Mouse (Mus musculus): ENCODE results near the gene Dync1li1. TPM values are rescaled to one million over a fixed set of nuclear protein-coding genes. Genes with fewer than 3 reads are reported as not detected.
"Not testable (repeated sequence)": the region's sequence is repeated elsewhere in the genome, so short reads cannot be mapped to it uniquely, and the experiment has no call there.

Gene Dync1li1
- polyA plus RNA-seq, 1 experiment from 2014 or later: 68.3 TPM

- Histone ChIP-seq H3K36me3 (no peaks in the 10 kb centered on the region), H3K27ac (no peak overlapping the region), H3K27me3 (no peaks in the 10 kb centered on the region), H3K4me3 (no peak overlapping the region), H3K9me3 (no peaks in the 10 kb centered on the region), H3K4me1 (no peaks in the 10 kb centered on the region), H3K9ac (no peak overlapping the region), H3K4me2 (no peak overlapping the region)
- 78% methylated on average over 6 of the region's 6 CpGs for WGBS
- ATAC-seq (ENCODE audit: insufficient number of reproducible peaks, insufficient read depth, low FRiP score, low TSS enrichment, low read depth): no peak
Observed at GRCm38 (mm10) chr9:114680531-114680930, 8.1 kb upstream of the Dync1li1 start.

GRCm38 (mm10) chr9:114682193-114682592 is 6.4 kb upstream of the Dync1li1 start:
- 78% methylated on average over 4 of the region's 4 CpGs for WGBS
- H3K27me3 ChIP-seq: no peaks in the 10 kb centered on the region
- H3K9me3 ChIP-seq: no peaks in the 10 kb centered on the region
- no peak for ATAC-seq (ENCODE audit: insufficient number of reproducible peaks, insufficient read depth, low FRiP score, low TSS enrichment, low read depth)
- no peaks in the 10 kb centered on the region for H3K36me3 ChIP-seq
- no peak overlapping the region for H3K4me2 ChIP-seq
- H3K9ac ChIP-seq: no peak overlapping the region
- no peaks in the 10 kb centered on the region for H3K4me1 ChIP-seq
- no peak overlapping the region for H3K27ac ChIP-seq
- no peak overlapping the region for H3K4me3 ChIP-seq

- 87% methylated on average over 7 of the region's 7 CpGs for WGBS
- no peak for ATAC-seq (ENCODE audit: insufficient number of reproducible peaks, insufficient read depth, low FRiP score, low TSS enrichment, low read depth)
- H3K4me2 ChIP-seq: no peak overlapping the region
Observed at GRCm38 (mm10) chr9:114686245-114686644, 2.3 kb upstream of the Dync1li1 start.

GRCm38 (mm10) chr9:114687639-114688038 is 951 bp upstream of the Dync1li1 start:
- peak overlapping the region; percentile 92 for H3K4me2 ChIP-seq
- H3K9me3 ChIP-seq: no peaks in the 10 kb centered on the region
- H3K27ac ChIP-seq: peak overlapping the region; percentile 88; the same call in 1 of the 2 replicates
- H3K4me1 ChIP-seq: peaks cover 23% of the 10 kb centered on the region
- H3K9ac ChIP-seq: peak overlapping the region; percentile 96
- 79% methylated on average over 13 of the region's 13 CpGs for WGBS
- H3K4me3 ChIP-seq: peak overlapping the region; percentile 91
- peaks cover 8% of the 10 kb centered on the region for H3K36me3 ChIP-seq
- no peak for ATAC-seq (ENCODE audit: insufficient number of reproducible peaks, insufficient read depth, low FRiP score, low TSS enrichment, low read depth)
- no peaks in the 10 kb centered on the region for H3K27me3 ChIP-seq

More at GRCm38 (mm10) chr9:114686245-114686644, 2.3 kb upstream of the Dync1li1 start:
- Histone ChIP-seq H3K4me1 (peaks cover 23% of the 10 kb centered on the region), H3K9ac (no peak overlapping the region), H3K27ac (no peak overlapping the region), H3K9me3 (no peaks in the 10 kb centered on the region), H3K36me3 (no peaks in the 10 kb centered on the region), H3K4me3 (no peak overlapping the region), H3K27me3 (no peaks in the 10 kb centered on the region)

DNA sequence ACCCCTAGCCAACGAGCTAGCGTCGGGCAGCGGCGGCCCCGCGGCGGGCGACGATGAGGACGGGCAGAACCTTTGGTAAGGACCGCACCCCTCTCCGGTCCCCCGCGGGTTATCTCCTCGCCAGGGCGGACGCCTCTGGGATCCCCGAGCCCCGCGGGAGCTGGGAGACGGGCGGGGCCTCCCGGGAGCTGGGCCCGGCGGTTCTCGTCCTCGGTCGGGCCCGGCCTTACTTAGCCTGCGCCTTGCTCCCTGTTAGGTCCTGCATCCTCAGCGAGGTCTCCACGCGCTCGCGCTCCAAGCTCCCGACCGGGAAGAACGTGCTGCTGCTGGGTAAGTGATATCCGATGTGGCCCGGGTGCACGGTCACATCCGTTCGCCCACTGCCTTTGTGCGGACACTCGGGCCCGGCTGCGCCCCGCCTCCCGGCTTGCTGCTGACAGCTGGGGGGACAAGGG is 390 bp downstream of the Dync1li1 start:
- no peaks in the 10 kb centered on the region for H3K27me3 ChIP-seq
- peak; percentile 70 for ATAC-seq (ENCODE audit: insufficient number of reproducible peaks, insufficient read depth, low FRiP score, low TSS enrichment, low read depth)
- peak overlapping the region; percentile 88 for H3K27ac ChIP-seq
- H3K9me3 ChIP-seq: no peaks in the 10 kb centered on the region
- peak overlapping the region; percentile 96 for H3K9ac ChIP-seq
- H3K36me3 ChIP-seq: peaks cover 20% of the 10 kb centered on the region
- peak overlapping the region; percentile 91 for H3K4me3 ChIP-seq
- 0% methylated on average over 50 of the region's 50 CpGs for WGBS
- H3K4me1 ChIP-seq: peaks cover 23% of the 10 kb centered on the region
- peak overlapping the region; percentile 92 for H3K4me2 ChIP-seq

DNA sequence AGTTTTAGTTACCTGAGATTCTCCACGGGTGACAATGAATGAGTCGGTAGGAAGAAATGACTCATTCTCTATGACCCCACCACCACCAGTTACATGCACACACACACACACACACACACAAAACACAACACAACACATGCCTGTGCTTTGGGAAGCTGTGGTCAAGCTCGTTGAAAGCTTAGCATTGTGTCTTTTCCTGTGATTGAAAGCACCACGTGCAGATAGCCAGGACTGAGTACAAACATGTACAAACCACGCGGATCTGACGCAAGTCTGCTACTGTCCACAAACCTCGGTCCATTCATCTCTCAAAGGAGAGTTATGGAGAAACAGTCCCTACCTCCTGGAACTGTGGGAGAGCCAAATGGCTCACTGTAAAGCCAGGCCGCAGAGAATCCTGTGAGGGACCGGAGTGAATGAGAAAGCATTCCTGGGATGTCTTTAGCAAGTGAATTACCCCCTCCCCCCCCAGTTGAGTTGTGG is 1.6 kb downstream of the Dync1li1 start:
- peak overlapping the region; percentile 92 for H3K4me2 ChIP-seq
- H3K27ac ChIP-seq: no peak overlapping the region
- peak overlapping the region; percentile 91 for H3K4me3 ChIP-seq
- ATAC-seq (ENCODE audit: insufficient number of reproducible peaks, insufficient read depth, low FRiP score, low TSS enrichment, low read depth): no peak
- H3K9me3 ChIP-seq: no peaks in the 10 kb centered on the region
- H3K27me3 ChIP-seq: no peaks in the 10 kb centered on the region
- WGBS: 14% methylated on average over 10 of the region's 10 CpGs
- H3K36me3 ChIP-seq: peaks cover 30% of the 10 kb centered on the region
- peak overlapping the region; percentile 96 for H3K9ac ChIP-seq
- peaks cover 23% of the 10 kb centered on the region for H3K4me1 ChIP-seq

- H3K4me3 ChIP-seq: no peak overlapping the region
- H3K4me2 ChIP-seq: no peak overlapping the region
- no peak overlapping the region for H3K9ac ChIP-seq
- peaks cover 32% of the 10 kb centered on the region for H3K36me3 ChIP-seq
- ATAC-seq (ENCODE audit: insufficient number of reproducible peaks, insufficient read depth, low FRiP score, low TSS enrichment, low read depth): no peak
- H3K4me1 ChIP-seq: peaks cover 23% of the 10 kb centered on the region
- H3K27ac ChIP-seq: no peak overlapping the region
- no peaks in the 10 kb centered on the region for H3K27me3 ChIP-seq
- H3K9me3 ChIP-seq: no peaks in the 10 kb centered on the region
Observed at GRCm38 (mm10) chr9:114691112-114691511, 2.5 kb downstream of the Dync1li1 start.

GRCm38 (mm10) chr9:114695662-114696061 is 7.1 kb downstream of the Dync1li1 start:
- not testable (repeated sequence) for ATAC-seq (ENCODE audit: insufficient number of reproducible peaks, insufficient read depth, low FRiP score, low TSS enrichment, low read depth); H3K9me3 ChIP-seq; H3K4me2 ChIP-seq; H3K4me3 ChIP-seq; H3K4me1 ChIP-seq; H3K27ac ChIP-seq; H3K9ac ChIP-seq; H3K27me3 ChIP-seq
- WGBS: 94% methylated on average over 8 of the region's 8 CpGs
- H3K36me3 ChIP-seq: peaks cover 44% of the 10 kb centered on the region

- H3K9ac ChIP-seq: no peak overlapping the region
- H3K9me3 ChIP-seq: no peaks in the 10 kb centered on the region
- no peak overlapping the region for H3K4me2 ChIP-seq
- H3K4me1 ChIP-seq: no peaks in the 10 kb centered on the region
- 92% methylated on average over 4 of the region's 4 CpGs for WGBS
- H3K4me3 ChIP-seq: no peak overlapping the region
- no peak for ATAC-seq (ENCODE audit: insufficient number of reproducible peaks, insufficient read depth, low FRiP score, low TSS enrichment, low read depth)
- no peak overlapping the region for H3K27ac ChIP-seq
- peaks cover 50% of the 10 kb centered on the region for H3K36me3 ChIP-seq
- H3K27me3 ChIP-seq: no peaks in the 10 kb centered on the region
Observed at GRCm38 (mm10) chr9:114697072-114697471, 8.5 kb downstream of the Dync1li1 start.

- Histone ChIP-seq H3K27me3 (no peaks in the 10 kb centered on the region), H3K4me1 (no peaks in the 10 kb centered on the region), H3K4me2 (no peak overlapping the region), H3K27ac (no peak overlapping the region), H3K4me3 (no peak overlapping the region), H3K36me3 (peaks cover 44% of the 10 kb centered on the region), H3K9ac (no peak overlapping the region), H3K9me3 (no peaks in the 10 kb centered on the region)
- ATAC-seq (ENCODE audit: insufficient number of reproducible peaks, insufficient read depth, low FRiP score, low TSS enrichment, low read depth): no peak
- 95% methylated on average over 5 of the region's 5 CpGs for WGBS
Observed at GRCm38 (mm10) chr9:114697926-114698325, 9.3 kb downstream of the Dync1li1 start.

GRCm38 (mm10) chr9:114699262-114699661 is 10.7 kb downstream of the Dync1li1 start:
- Histone ChIP-seq H3K9ac (no peak overlapping the region), H3K4me2 (no peak overlapping the region), H3K36me3 (peaks cover 34% of the 10 kb centered on the region), H3K4me1 (no peaks in the 10 kb centered on the region), H3K4me3 (no peak overlapping the region), H3K9me3 (no peaks in the 10 kb centered on the region), H3K27ac (no peak overlapping the region), H3K27me3 (no peaks in the 10 kb centered on the region)
- WGBS: 81% methylated on average over 6 of the region's 6 CpGs
- no peak for ATAC-seq (ENCODE audit: insufficient number of reproducible peaks, insufficient read depth, low FRiP score, low TSS enrichment, low read depth)

DNA sequence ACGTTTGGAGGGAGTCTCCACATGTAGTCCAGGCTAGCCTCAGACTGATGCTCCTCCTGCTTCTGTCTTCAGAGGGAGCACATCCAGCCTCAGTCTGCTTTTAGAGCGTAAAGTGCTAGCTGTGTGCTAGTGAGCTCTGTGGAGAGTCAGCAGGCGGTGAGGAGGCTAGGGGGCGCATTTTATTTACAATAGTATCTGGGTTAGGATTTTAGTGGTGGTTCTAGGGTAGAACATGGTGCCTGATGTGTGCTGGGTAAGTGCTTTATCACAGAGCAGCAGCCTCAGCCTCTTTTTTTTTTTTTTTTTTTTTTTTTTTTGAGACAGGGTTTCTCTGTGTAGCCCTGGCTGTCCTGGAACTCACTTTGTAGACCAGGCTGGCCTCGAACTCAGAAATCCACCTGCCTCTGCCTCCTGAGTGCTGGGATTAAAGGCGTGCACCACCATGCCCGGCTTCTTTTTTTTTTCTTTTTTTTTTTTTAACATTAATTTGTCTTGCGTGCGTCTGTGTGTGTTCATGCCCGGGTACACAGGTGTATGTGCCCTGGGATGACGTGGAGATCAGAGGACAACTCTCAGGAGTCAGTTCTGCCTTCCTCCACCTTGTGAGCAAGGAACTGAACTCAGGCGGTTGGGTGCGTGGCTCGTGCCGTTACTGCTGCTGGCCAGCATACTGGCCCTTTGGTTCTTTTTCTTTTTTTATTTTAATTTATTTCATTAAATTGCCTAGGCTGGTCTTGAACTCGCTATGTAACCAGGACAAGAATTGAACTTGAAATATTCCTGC is 11.5 kb downstream of the Dync1li1 start:
- ATAC-seq (ENCODE audit: insufficient number of reproducible peaks, insufficient read depth, low FRiP score, low TSS enrichment, low read depth): no peak
- Histone ChIP-seq H3K4me1 (no peaks in the 10 kb centered on the region), H3K9me3 (no peaks in the 10 kb centered on the region), H3K4me3 (no peak overlapping the region), H3K27ac (no peak overlapping the region), H3K27me3 (no peaks in the 10 kb centered on the region), H3K4me2 (no peak overlapping the region), H3K9ac (no peak overlapping the region), H3K36me3 (peaks cover 30% of the 10 kb centered on the region)
- 88% methylated on average over 16 of the region's 16 CpGs for WGBS
